Mouse (Mus musculus): Measurements from ENCODE around the gene Shmt2. TPM values are rescaled to one million over a fixed set of nuclear protein-coding genes. Genes with fewer than 3 reads are reported as not detected.

Shmt2 gene
- polyA plus RNA-seq, 2 experiments: 88.2 to 88.6 TPM

GRCm38 (mm10) chr10:127472722-127473121 is 49.5 kb downstream of the Shmt2 start:
- no peak for TF ChIP-seq EP300 (IDR thresholded peaks at IDR 0.05; ENCODE audit: low read depth)
- no peak for TF ChIP-seq CTCF (IDR thresholded peaks at IDR 0.05; ENCODE audit: low read depth)
- DNase-seq (ENCODE audit: low read depth in 3 of 3, low spot score in 3 of 3): no peak
- Histone ChIP-seq H3K36me3 (replicated peaks; ENCODE audit: control insufficient read depth, insufficient read depth, low read depth) (no peaks in the 10 kb centered on the region; the same call in 1 of the 2 replicates), H3K4me2 (ENCODE audit: low read depth) (no peak overlapping the region), H3K9me3 (ENCODE audit: control insufficient read depth, low read length) (no peaks in the 10 kb centered on the region), H3K9ac (replicated peaks) (no peak overlapping the region), H3K4me3 (ENCODE audit: insufficient read depth in 1 of 2, low read depth in 2 of 2, low read length in 2 of 2) (no peak overlapping the region), H3K4me1 (replicated peaks; ENCODE audit: control insufficient read depth in 2 of 2, insufficient read depth in 2 of 2, low read length in 1 of 2) (peaks cover 0 to 2% of the 10 kb centered on the region in 2 experiments; a peak in 1 of 4 replicates), H3K27ac (no peak overlapping the region), H3K27me3 (ENCODE audit: control insufficient read depth, insufficient read depth, low read length) (no peaks in the 10 kb centered on the region)
- WGBS (ENCODE audit: insufficient replicate concordance): 74% methylated on average over 9 of the region's 9 CpGs
- ATAC-seq (ENCODE audit: insufficient read depth): no peak

GRCm38 (mm10) chr10:127471281-127471988 is 50.8 kb downstream of the Shmt2 start:
- no peak for DNase-seq (ENCODE audit: low read depth in 3 of 3, low spot score in 3 of 3)
- H3K36me3 ChIP-seq (replicated peaks; ENCODE audit: control insufficient read depth, insufficient read depth, low read depth): no peaks in the 10 kb centered on the region; the same call in 1 of the 2 replicates
- no peak for ATAC-seq (ENCODE audit: insufficient read depth)
- no peaks in the 10 kb centered on the region for H3K27me3 ChIP-seq (ENCODE audit: control insufficient read depth, insufficient read depth, low read length)
- WGBS (ENCODE audit: insufficient replicate concordance): 29% methylated on average over 15 of the region's 15 CpGs
- TF ChIP-seq CTCF (IDR thresholded peaks at IDR 0.05; ENCODE audit: low read depth) (no peak), EP300 (IDR thresholded peaks at IDR 0.05; ENCODE audit: low read depth) (no peak)
- H3K27ac ChIP-seq: no peak overlapping the region
- peaks cover 0 to 2% of the 10 kb centered on the region in 2 experiments; a peak in 1 of 4 replicates for H3K4me1 ChIP-seq (replicated peaks; ENCODE audit: control insufficient read depth in 2 of 2, insufficient read depth in 2 of 2, low read length in 1 of 2)
- H3K4me2 ChIP-seq (ENCODE audit: low read depth): no peak overlapping the region
- H3K4me3 ChIP-seq (ENCODE audit: insufficient read depth in 1 of 2, low read depth in 2 of 2, low read length in 2 of 2): no peak overlapping the region
- no peak overlapping the region for H3K9ac ChIP-seq (replicated peaks)
- no peaks in the 10 kb centered on the region for H3K9me3 ChIP-seq (ENCODE audit: control insufficient read depth, low read length)

Other genes with a start within 250 kb of the Shmt2 start
- 9.7 and 11.0 TPM in 2 replicates for gene Mbd6, start 233.4 kb downstream of the Shmt2 start, polyA plus RNA-seq (2012; rRNA removed)
- gene Mbd6, start 233.4 kb downstream of the Shmt2 start, polyA plus RNA-seq (2014; fragmentation: Nextera tagmentation; extraction: Ambion mirVana): 5.6 and 6.2 TPM in 2 replicates
- 53.6 and 63.4 TPM in 2 replicates for gene Mars, start 210.7 kb downstream of the Shmt2 start, polyA plus RNA-seq (2012; rRNA removed)
- gene Mars, start 210.7 kb downstream of the Shmt2 start, polyA plus RNA-seq (2014; fragmentation: Nextera tagmentation; extraction: Ambion mirVana): 101 and 115 TPM in 2 replicates
- 7.3 and 8.8 TPM in 2 replicates for gene Arhgap9, start 200.5 kb downstream of the Shmt2 start, polyA plus RNA-seq (2012; rRNA removed)
- gene Arhgap9, start 200.5 kb downstream of the Shmt2 start, polyA plus RNA-seq (2014; fragmentation: Nextera tagmentation; extraction: Ambion mirVana): 12.4 and 13.4 TPM in 2 replicates
- gene Gli1, start 180.5 kb downstream of the Shmt2 start, polyA plus RNA-seq (2012; rRNA removed): 1.1 and 1.4 TPM in 2 replicates
- 0.15 and 0.27 TPM in 2 replicates for gene Gli1, start 180.5 kb downstream of the Shmt2 start, polyA plus RNA-seq (2014; fragmentation: Nextera tagmentation; extraction: Ambion mirVana)
- gene Inhbe, start 168.0 kb downstream of the Shmt2 start, polyA plus RNA-seq (2012; rRNA removed): 0.59 and 0.61 TPM in 2 replicates
- 0.28 and 0.38 TPM in 2 replicates for gene Inhbe, start 168.0 kb downstream of the Shmt2 start, polyA plus RNA-seq (2014; fragmentation: Nextera tagmentation; extraction: Ambion mirVana)
- 1.5 and 2.0 TPM in 2 replicates for gene Inhbc, start 152.0 kb downstream of the Shmt2 start, polyA plus RNA-seq (2012; rRNA removed)
- 2.1 and 2.4 TPM in 2 replicates for gene Inhbc, start 152.0 kb downstream of the Shmt2 start, polyA plus RNA-seq (2014; fragmentation: Nextera tagmentation; extraction: Ambion mirVana)
- gene R3hdm2, start 142.1 kb downstream of the Shmt2 start, polyA plus RNA-seq (2012; rRNA removed): 10.9 and 16.2 TPM in 2 replicates
- gene R3hdm2, start 142.1 kb downstream of the Shmt2 start, polyA plus RNA-seq (2014; fragmentation: Nextera tagmentation; extraction: Ambion mirVana): 9.0 and 14.0 TPM in 2 replicates
- 0.16 and 0.37 TPM in 2 replicates for gene Stac3, start 20.8 kb downstream of the Shmt2 start, polyA plus RNA-seq (2012; rRNA removed)
- not detected in 2 replicates for gene Stac3, start 20.8 kb downstream of the Shmt2 start, polyA plus RNA-seq (2014; fragmentation: Nextera tagmentation; extraction: Ambion mirVana)
- 2.1 and 3.6 TPM in 2 replicates for gene Ndufa4l2, start 7.5 kb downstream of the Shmt2 start, polyA plus RNA-seq (2012; rRNA removed)
- gene Ndufa4l2, start 7.5 kb downstream of the Shmt2 start, polyA plus RNA-seq (2014; fragmentation: Nextera tagmentation; extraction: Ambion mirVana): 2.0 and 5.8 TPM in 2 replicates
- gene Nxph4, start 12.1 kb upstream of the Shmt2 start, polyA plus RNA-seq (2012; rRNA removed): not detected in 2 replicates
- gene Nxph4, start 12.1 kb upstream of the Shmt2 start, polyA plus RNA-seq (2014; fragmentation: Nextera tagmentation; extraction: Ambion mirVana): 0.13 TPM in 1 of 2 replicates, not detected in the other
- gene Lrp1, start 98.7 kb upstream of the Shmt2 start, polyA plus RNA-seq (2012; rRNA removed): 14.1 and 18.2 TPM in 2 replicates
- gene Lrp1, start 98.7 kb upstream of the Shmt2 start, polyA plus RNA-seq (2014; fragmentation: Nextera tagmentation; extraction: Ambion mirVana): 13.2 and 16.1 TPM in 2 replicates
- gene Stat6, start 120.5 kb upstream of the Shmt2 start, polyA plus RNA-seq (2012; rRNA removed): 10.9 TPM in 2 replicates
- gene Stat6, start 120.5 kb upstream of the Shmt2 start, polyA plus RNA-seq (2014; fragmentation: Nextera tagmentation; extraction: Ambion mirVana): 10.2 and 12.4 TPM in 2 replicates
- gene Nemp1, start 144.5 kb upstream of the Shmt2 start, polyA plus RNA-seq (2012; rRNA removed): 5.0 and 5.5 TPM in 2 replicates
- gene Nemp1, start 144.5 kb upstream of the Shmt2 start, polyA plus RNA-seq (2014; fragmentation: Nextera tagmentation; extraction: Ambion mirVana): 5.6 and 5.7 TPM in 2 replicates
- 4.0 and 4.1 TPM in 2 replicates for gene Nab2, start 146.1 kb upstream of the Shmt2 start, polyA plus RNA-seq (2012; rRNA removed)
- 0.88 and 1.1 TPM in 2 replicates for gene Nab2, start 146.1 kb upstream of the Shmt2 start, polyA plus RNA-seq (2014; fragmentation: Nextera tagmentation; extraction: Ambion mirVana)
- 0.25 and 0.30 TPM in 2 replicates for gene Myo1a, start 182.7 kb upstream of the Shmt2 start, polyA plus RNA-seq (2012; rRNA removed)
- gene Myo1a, start 182.7 kb upstream of the Shmt2 start, polyA plus RNA-seq (2014; fragmentation: Nextera tagmentation; extraction: Ambion mirVana): 0.06 and 0.19 TPM in 2 replicates
- 20.7 and 27.9 TPM in 2 replicates for gene Tac2, start 202.0 kb upstream of the Shmt2 start, polyA plus RNA-seq (2012; rRNA removed)
- 26.8 and 31.3 TPM in 2 replicates for gene Tac2, start 202.0 kb upstream of the Shmt2 start, polyA plus RNA-seq (2014; fragmentation: Nextera tagmentation; extraction: Ambion mirVana)
- 1.9 and 2.1 TPM in 2 replicates for gene Zbtb39, start 217.1 kb upstream of the Shmt2 start, polyA plus RNA-seq (2012; rRNA removed)
- 0.72 and 0.83 TPM in 2 replicates for gene Zbtb39, start 217.1 kb upstream of the Shmt2 start, polyA plus RNA-seq (2014; fragmentation: Nextera tagmentation; extraction: Ambion mirVana)
- 9.1 and 11.5 TPM in 2 replicates for gene Gpr182, start 229.3 kb upstream of the Shmt2 start, polyA plus RNA-seq (2012; rRNA removed)
- 3.7 and 4.3 TPM in 2 replicates for gene Gpr182, start 229.3 kb upstream of the Shmt2 start, polyA plus RNA-seq (2014; fragmentation: Nextera tagmentation; extraction: Ambion mirVana)
- gene Rdh1, start 237.3 kb upstream of the Shmt2 start, polyA plus RNA-seq (2012; rRNA removed): 0.15 and 0.18 TPM in 2 replicates
- 0.09 and 0.17 TPM in 2 replicates for gene Rdh1, start 237.3 kb upstream of the Shmt2 start, polyA plus RNA-seq (2014; fragmentation: Nextera tagmentation; extraction: Ambion mirVana)
- 0.03 and 0.06 TPM in 2 replicates for gene Rdh16f1, start 237.3 kb upstream of the Shmt2 start, polyA plus RNA-seq (2012; rRNA removed)
- gene Rdh16f1, start 237.3 kb upstream of the Shmt2 start, polyA plus RNA-seq (2014; fragmentation: Nextera tagmentation; extraction: Ambion mirVana): 0.11 TPM in 1 of 2 replicates, not detected in the other